Mouse (Mus musculus) CH12.LX (cell line): ENCODE results near the gene Ccdc74a. TPM values are rescaled to one million over a fixed set of nuclear protein-coding genes. Genes with fewer than 3 reads are reported as not detected.

Experiments used
- DNase-seq: peaks from one replicate; pipeline ENCODE4 v3.0.0-alpha.2; 2013; ENCODE audit errors: extremely low read depth
- H3K27ac ChIP-seq: 2 replicates; pipeline ENCODE4 v1.5.1; 2012; ENCODE audit warnings: low read depth, mild to moderate bottlenecking, control low read depth, moderate library complexity; ENCODE audit not compliant: insufficient read depth
- H3K27me3 ChIP-seq: replicated peaks from 2 replicates; pipeline ENCODE3; 2012; ENCODE audit warnings: inconsistent platforms
- H3K36me3 ChIP-seq, 2 experiments: replicated peaks in 1 of 2; 2 replicates each; pipeline versions ENCODE3 to v1.6.1; 2012; ENCODE audit warnings: inconsistent platforms in 1 of 2, low read length in 1 of 2, mild to moderate bottlenecking in 1 of 2, mixed read lengths in 1 of 2, moderate library complexity in 1 of 2; ENCODE audit not compliant: control insufficient read depth in 1 of 2, insufficient read depth in 1 of 2
- H3K4me1 ChIP-seq, 2 experiments: 2 replicates each; pipeline ENCODE4 v1.6.1; 2012; ENCODE audit warnings: inconsistent platforms in 1 of 2, moderate library complexity in 1 of 2; ENCODE audit not compliant: insufficient read depth in 2 of 2, control insufficient read depth in 1 of 2
- H3K4me2 ChIP-seq: 2 replicates; pipeline ENCODE4 v1.6.1; 2012; ENCODE audit warnings: low read depth, mild to moderate bottlenecking, control low read depth; ENCODE audit not compliant: poor library complexity, insufficient read depth, severe bottlenecking
- H3K4me3 ChIP-seq, 3 experiments: fragments of 150-350 bp in 1 of 3; sonication (generic) in 1 of 3; replicated peaks in 1 of 3; 2 replicates each; pipeline versions ENCODE3 to v1.5.1; 2011 to 2012; ENCODE audit warnings: low read depth in 2 of 3, low read length in 2 of 3, mild to moderate bottlenecking in 2 of 3, moderate library complexity in 2 of 3, control low read depth in 1 of 3, improper control_type of control experiment in 1 of 3, inconsistent platforms in 1 of 3, mixed read lengths in 1 of 3; ENCODE audit not compliant: poor library complexity in 1 of 3
- H3K79me2 ChIP-seq: replicated peaks from 2 replicates; pipeline ENCODE4 v1.6.1; 2012; ENCODE audit warnings: mild to moderate bottlenecking, moderate library complexity; ENCODE audit not compliant: control insufficient read depth, poor library complexity, insufficient read depth, severe bottlenecking; ENCODE audit errors: extremely low read depth
- H3K9ac ChIP-seq: 2 replicates; pipeline ENCODE4 v1.6.1; 2012; ENCODE audit warnings: low read depth, mild to moderate bottlenecking, control low read depth, moderate library complexity; ENCODE audit not compliant: insufficient read depth
- H3K9me3 ChIP-seq: replicated peaks from 2 replicates; pipeline ENCODE3; 2012; ENCODE audit warnings: low read length, inconsistent platforms, mixed read lengths
- BHLHE40 ChIP-seq: IDR thresholded peaks from 2 replicates; pipeline ENCODE4 v1.6.1; 2011; ENCODE audit warnings: mild to moderate bottlenecking, low read depth, low read length, improper control_type of control experiment
- E2F4 ChIP-seq: IDR thresholded peaks from 2 replicates; pipeline ENCODE4 v1.6.1; 2011; ENCODE audit warnings: low read depth, low read length, improper control_type of control experiment; ENCODE audit not compliant: insufficient replicate concordance
- ETS1 ChIP-seq: conservative IDR thresholded peaks from 2 replicates; pipeline ENCODE4 v1.6.1; 2012; ENCODE audit warnings: low read depth, mild to moderate bottlenecking, inconsistent platforms, low read length, improper control_type of control experiment, moderate library complexity
- GABPA ChIP-seq: IDR thresholded peaks from 2 replicates; pipeline ENCODE4 v1.6.1; 2012; ENCODE audit warnings: low read depth, low read length, improper control_type of control experiment, inconsistent platforms; ENCODE audit not compliant: insufficient replicate concordance
- HCFC1 ChIP-seq: IDR thresholded peaks from 2 replicates; pipeline ENCODE4 v1.6.1; 2012; ENCODE audit warnings: low read depth, mild to moderate bottlenecking, inconsistent platforms, low read length, improper control_type of control experiment
- IRF4 ChIP-seq: IDR thresholded peaks from 2 replicates; pipeline ENCODE4 v1.6.1; 2014; ENCODE audit warnings: low read depth, mild to moderate bottlenecking, inconsistent platforms, low read length, improper control_type of control experiment
- JUN ChIP-seq: IDR thresholded peaks from 2 replicates; pipeline ENCODE4 v1.6.1; 2011; ENCODE audit warnings: low read depth, mild to moderate bottlenecking, low read length, improper control_type of control experiment, moderate library complexity; ENCODE audit not compliant: insufficient read depth
- JUND ChIP-seq: conservative IDR thresholded peaks from 2 replicates; pipeline ENCODE4 v1.6.1; 2011; ENCODE audit warnings: low read depth, low read length, improper control_type of control experiment
- MAZ ChIP-seq: IDR thresholded peaks from 2 replicates; pipeline ENCODE4 v1.6.1; 2012; ENCODE audit warnings: low read depth, mild to moderate bottlenecking, inconsistent platforms, low read length, improper control_type of control experiment, moderate library complexity
- MEF2A ChIP-seq: IDR thresholded peaks from 2 replicates; pipeline ENCODE4 v1.6.1; 2014; ENCODE audit warnings: low read depth, mild to moderate bottlenecking, inconsistent platforms, low read length, improper control_type of control experiment, borderline replicate concordance
- MXI1 ChIP-seq: IDR thresholded peaks from 2 replicates; pipeline ENCODE4 v1.6.1; 2011; ENCODE audit warnings: mild to moderate bottlenecking, low read depth, low read length, improper control_type of control experiment
- MYC ChIP-seq: IDR thresholded peaks from 2 replicates; pipeline ENCODE4 v1.6.1; 2011; ENCODE audit warnings: low read depth, mild to moderate bottlenecking, improper control_type of control experiment, low read length
- NRF1 ChIP-seq: IDR thresholded peaks from 2 replicates; pipeline ENCODE4 v1.6.1; 2014; ENCODE audit warnings: low read depth, mild to moderate bottlenecking, inconsistent platforms, low read length, improper control_type of control experiment, moderate library complexity
- PAX5 ChIP-seq: IDR thresholded peaks from 2 replicates; pipeline ENCODE4 v1.6.1; 2012; ENCODE audit warnings: low read length, inconsistent platforms, mixed read lengths
- POLR2A ChIP-seq: IDR thresholded peaks from 2 replicates; pipeline ENCODE4 v1.6.1; 2011; ENCODE audit warnings: low read depth, mild to moderate bottlenecking, improper control_type of control experiment, low read length
- SMC3 ChIP-seq: IDR thresholded peaks from 2 replicates; pipeline ENCODE4 v1.6.1; 2011; ENCODE audit warnings: low read depth, low read length, improper control_type of control experiment
- ZMIZ1 ChIP-seq: IDR thresholded peaks from 2 replicates; pipeline ENCODE4 v1.6.1; 2012; ENCODE audit warnings: low read depth, mild to moderate bottlenecking, inconsistent platforms, low read length, improper control_type of control experiment
- ZNF384 ChIP-seq: IDR thresholded peaks from 2 replicates; pipeline ENCODE4 v1.6.1; 2012; ENCODE audit warnings: low read depth, low read length, improper control_type of control experiment, inconsistent platforms
- dilution Hi-C: fragments of 300-500 bp; cut with MboI; formaldehyde crosslinking; loops from 2 replicates; pipeline ENCODE4 v1.14.3; 2020; ENCODE audit warnings: low sequenced_read_pairs; ENCODE audit not compliant: extremely low pct_unique_long_range_greater_than_20kb, extremely low pct_ligation_motif_present
- in situ Hi-C: fragments of 300-500 bp; cut with MboI; formaldehyde crosslinking; loops from 3 replicates; pipeline ENCODE4 v1.14.3; 2019; ENCODE audit warnings: low sequenced_read_pairs, low pct_ligation_motif_present, low pct_unique_long_range_greater_than_20kb, mixed read lengths
- polyA plus RNA-seq: library from polyadenylated mRNA; unstranded; fragments of >175 nt; gene quantifications from 2 replicates; pipeline ENCODE4 v1.2.1, GENCODE M21; 2012; ENCODE audit warnings: low read depth; ENCODE audit not compliant: insufficient read length
- total RNA-seq, 2 experiments: library from RNA; depleted of rRNA; stranded (reverse); fragments of 300-350 nt in 1 of 2; fragments of >200 nt in 1 of 2; gene quantifications; 2 replicates each; pipeline ENCODE4 v1.2.3; 2012 to 2014

Gene Ccdc74a
- total and polyA plus RNA-seq, 3 experiments: 2.0 TPM; not detected in 2

DNA sequence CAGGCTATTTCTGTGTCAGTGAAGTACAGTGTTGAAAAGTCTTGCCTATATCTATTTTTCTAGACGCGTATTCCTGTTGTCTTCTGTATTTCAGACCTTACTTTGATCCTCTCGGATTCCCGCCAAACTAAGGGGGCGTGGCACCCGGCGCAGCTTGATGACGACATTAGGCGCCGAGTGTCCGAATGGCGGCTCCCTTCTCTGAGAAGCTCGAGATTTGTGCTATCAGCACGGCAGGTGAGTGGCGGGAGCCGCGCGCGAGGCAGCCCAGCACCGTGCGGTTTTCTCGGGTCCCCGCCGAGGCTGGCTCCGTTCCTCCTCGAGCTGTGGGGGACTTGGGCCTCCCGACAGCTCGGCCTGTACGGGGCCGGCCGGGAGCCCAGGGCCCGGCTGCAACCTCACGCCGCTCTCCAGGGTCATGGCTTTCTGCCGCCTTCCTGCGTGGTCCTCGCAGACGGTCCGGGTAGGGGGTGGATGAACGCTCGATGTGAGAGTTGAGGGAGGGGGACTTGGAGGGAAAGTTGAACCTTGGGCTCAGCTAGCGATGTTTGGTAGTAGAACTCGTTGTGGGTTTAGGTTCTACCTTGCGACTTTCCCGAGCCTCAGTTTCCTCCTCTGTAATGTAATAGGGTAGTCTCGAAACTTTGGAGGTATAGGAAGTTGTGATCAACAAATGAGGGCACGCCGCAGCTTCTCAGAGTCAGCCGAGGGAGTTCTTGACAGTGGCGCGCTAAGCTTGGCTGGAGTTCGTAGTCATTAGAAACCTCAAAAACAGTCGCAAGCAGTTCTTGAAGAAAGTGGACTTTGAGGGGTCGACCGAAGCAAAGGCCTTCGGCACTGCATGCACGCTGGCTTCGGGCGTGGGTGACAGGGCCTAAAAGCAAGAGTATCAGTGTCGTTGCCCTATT, 26.8 kb upstream of the Ccdc74a start, which contains the start of gene Smpd4 (continued):
- TF ChIP-seq ZMIZ1 (no peak), GABPA (no peak; the same call in 1 of the 2 replicates), MEF2A (peak; percentile 62; the same call in 1 of the 2 replicates), ETS1 (no peak), MAZ (peak; percentile 66; the same call in 1 of the 2 replicates), IRF4 (peak; percentile 49; the same call in 1 of the 2 replicates), E2F4 (peak; percentile 100), HCFC1 (peak; percentile 93), JUND (0 out of 2 replicates have a peak, but pooled peaks have one; percentile 26), SMC3 (no peak), NRF1 (peak; percentile 61), PAX5 (no peak)
- TF ChIP-seq, all 38 proteins: peak for 21

DNA sequence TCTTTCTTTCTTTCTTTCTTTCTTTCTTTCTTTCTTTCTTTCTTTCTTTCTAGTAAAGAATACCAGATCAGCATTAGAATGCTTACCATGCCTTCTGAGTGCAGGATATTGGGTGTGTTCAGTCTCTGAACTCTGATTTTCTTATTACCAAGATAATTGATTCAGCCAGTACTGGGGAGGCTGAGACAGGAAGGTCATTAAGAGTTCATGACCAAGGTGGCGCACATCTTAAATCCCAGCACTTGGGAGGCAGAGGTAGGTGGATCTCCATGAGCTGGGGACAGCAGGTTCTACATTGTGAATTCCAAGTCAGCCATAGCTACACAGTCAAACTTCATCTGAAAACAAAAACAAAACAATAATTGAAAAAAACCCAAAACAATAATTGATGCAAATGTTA, 24.3 kb upstream of the Ccdc74a start:
- peaks cover 28 to 55% of the 10 kb centered on the region in 2 experiments for H3K36me3 ChIP-seq
- no peak overlapping the region for H3K4me2 ChIP-seq
- H3K9me3 ChIP-seq: no peaks in the 10 kb centered on the region
- TF ChIP-seq MXI1 (no peak), BHLHE40 (no peak), HCFC1 (no peak), MYC (no peak), JUN (no peak), ZNF384 (no peak), POLR2A (no peak)
- H3K4me3 ChIP-seq: no peak overlapping the region
- no peak overlapping the region for H3K9ac ChIP-seq
- no peaks in the 10 kb centered on the region for H3K27me3 ChIP-seq
- H3K27ac ChIP-seq: no peak overlapping the region
- DNase-seq: no peak
- dilution Hi-C loops (no loop called here), in situ Hi-C loops (loop anchor here (5.0 kb wide), 1 partner anchor 45 kb away; no protein-coding TSS in a partner anchor)
- H3K79me2 ChIP-seq: peaks cover 23% of the 10 kb centered on the region
- peaks cover 2 to 16% of the 10 kb centered on the region in 2 experiments; a peak in 2 of 4 replicates for H3K4me1 ChIP-seq
